Mouse (Mus musculus): Measurements from ENCODE around the gene Crp. TPM values are rescaled to one million over a fixed set of nuclear protein-coding genes. Genes with fewer than 3 reads are reported as not detected.

Gene Crp
- total and polyA plus RNA-seq, 3 experiments, result not detected

DNA sequence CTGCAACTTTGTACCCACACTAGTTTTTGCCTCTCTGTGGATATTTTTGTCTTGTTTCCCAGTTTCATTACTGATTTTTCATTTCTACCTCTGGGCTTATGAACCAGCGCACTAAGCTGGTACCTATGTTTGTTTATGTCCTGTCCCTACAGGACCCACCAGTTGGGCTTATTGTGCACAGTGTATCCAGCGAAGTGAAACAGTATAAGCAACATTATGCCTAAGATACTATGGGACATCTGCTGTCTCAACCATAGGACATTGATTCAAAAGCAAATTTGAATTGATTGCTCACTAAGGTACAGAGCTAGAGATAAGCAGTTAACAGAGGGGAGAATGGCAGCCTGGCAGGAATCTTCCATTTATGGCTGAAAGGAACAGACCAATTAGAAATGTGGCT lies 150.3 kb downstream of the Crp start:
- Histone ChIP-seq H3K9ac (ENCODE audit: control insufficient read depth, low read depth, low read length, poor library complexity, severe bottlenecking) (no peak overlapping the region), H3K79me2 (ENCODE audit: control insufficient read depth, insufficient read depth, low read length, poor library complexity) (no peaks in the 10 kb centered on the region), H3K4me1 (ENCODE audit: control insufficient read depth in 1 of 2, insufficient read depth in 2 of 2, low read length in 2 of 2) (no peaks in the 10 kb centered on the region), H3K27ac (ENCODE audit: control insufficient read depth, low read depth, low read length) (no peak overlapping the region), H3K36me3 (ENCODE audit: control insufficient read depth in 1 of 2, insufficient read depth in 2 of 2, low read length in 2 of 2) (no peaks in the 10 kb centered on the region), H3K9me3 (replicated peaks; ENCODE audit: insufficient read depth, low read length) (no peaks in the 10 kb centered on the region), H3K27me3 (ENCODE audit: control insufficient read depth in 1 of 2, insufficient read depth in 2 of 2, low read length in 2 of 2) (no peaks in the 10 kb centered on the region), H3K4me3 (ENCODE audit: control insufficient read depth in 1 of 2, insufficient read depth in 1 of 2, low read depth in 2 of 2, low read length in 2 of 2) (no peak overlapping the region)
- TF ChIP-seq RCOR1 (IDR thresholded peaks at IDR 0.05; ENCODE audit: low read depth, low read length) (no peak), CHD2 (IDR thresholded peaks at IDR 0.05; ENCODE audit: low read length) (no peak), SMC3 (IDR thresholded peaks at IDR 0.05; ENCODE audit: low read depth, low read length) (no peak), TAL1 (IDR thresholded peaks at IDR 0.05; ENCODE audit: low read length) (no peak), ZKSCAN1 (IDR thresholded peaks at IDR 0.05; ENCODE audit: low read depth, low read length) (no peak), GATA1 (IDR thresholded peaks at IDR 0.05; ENCODE audit: low read depth, low read length) (no peak), USF1 (IDR thresholded peaks at IDR 0.05; ENCODE audit: low read depth, low read length) (no peak), KAT2A (conservative IDR thresholded peaks at IDR 0.05; ENCODE audit: low read depth, low read length) (no peak), MYB (IDR thresholded peaks at IDR 0.05; ENCODE audit: low read depth, low read length) (no peak), EP300 (IDR thresholded peaks at IDR 0.05; ENCODE audit: low read depth in 1 of 2, low read length in 2 of 2) (no peak), POLR2AphosphoS2 (IDR thresholded peaks at IDR 0.05; ENCODE audit: low read length) (no peak), BHLHE40 (IDR thresholded peaks at IDR 0.05; ENCODE audit: borderline replicate concordance, low read depth, low read length) (no peak), TBP (IDR thresholded peaks at IDR 0.05; ENCODE audit: low read depth, low read length) (no peak), ZC3H11A (IDR thresholded peaks at IDR 0.05; ENCODE audit: low read depth, low read length) (no peak)
- DNase-seq (ENCODE audit: low read depth, low spot score), result no peak

DNA sequence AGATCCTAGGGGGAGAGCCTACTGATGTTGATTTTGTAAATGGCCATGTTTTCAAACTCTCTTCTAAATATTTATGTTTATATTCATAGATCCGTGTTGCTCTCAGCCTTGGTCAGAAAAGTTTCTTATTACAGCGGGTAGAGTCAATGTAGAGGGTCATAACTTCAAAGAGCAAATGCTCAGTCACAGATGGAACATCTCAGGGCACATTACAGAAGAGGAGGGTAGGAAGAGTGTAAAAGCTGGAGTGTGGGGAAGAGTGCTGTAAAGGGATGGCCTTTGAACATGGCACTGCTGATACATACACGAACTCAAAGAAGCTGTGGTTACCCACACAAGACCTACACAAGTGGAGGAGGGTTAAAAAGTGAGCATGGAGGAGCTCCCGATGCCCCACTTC lies 177.4 kb downstream of the Crp start:
- H3K79me2 ChIP-seq (ENCODE audit: control insufficient read depth, insufficient read depth, low read length, poor library complexity), result no peaks in the 10 kb centered on the region
- DNase-seq (ENCODE audit: low read depth, low spot score), result no peak
- H3K9ac ChIP-seq (ENCODE audit: control insufficient read depth, low read depth, low read length, poor library complexity, severe bottlenecking), result no peak overlapping the region
- no peak overlapping the region for H3K4me3 ChIP-seq (ENCODE audit: control insufficient read depth in 1 of 2, insufficient read depth in 1 of 2, low read depth in 2 of 2, low read length in 2 of 2)
- H3K4me1 ChIP-seq (ENCODE audit: control insufficient read depth in 1 of 2, insufficient read depth in 2 of 2, low read length in 2 of 2), result no peaks in the 10 kb centered on the region
- H3K27me3 ChIP-seq (ENCODE audit: control insufficient read depth in 1 of 2, insufficient read depth in 2 of 2, low read length in 2 of 2), result no peaks in the 10 kb centered on the region
- TF ChIP-seq MAZ (IDR thresholded peaks at IDR 0.05; ENCODE audit: low read depth, low read length) (no peak), BHLHE40 (IDR thresholded peaks at IDR 0.05; ENCODE audit: borderline replicate concordance, low read depth, low read length) (no peak), GABPA (IDR thresholded peaks at IDR 0.05; ENCODE audit: low read depth, low read length) (no peak), MXI1 (IDR thresholded peaks at IDR 0.05; ENCODE audit: low read depth, low read length) (no peak), ZMIZ1 (IDR thresholded peaks at IDR 0.05; ENCODE audit: low read depth, low read length) (no peak), CHD2 (IDR thresholded peaks at IDR 0.05; ENCODE audit: low read length) (no peak), MYB (IDR thresholded peaks at IDR 0.05; ENCODE audit: low read depth, low read length) (no peak), MAX (IDR thresholded peaks at IDR 0.05; ENCODE audit: low read length) (no peak)
- H3K36me3 ChIP-seq (ENCODE audit: control insufficient read depth in 1 of 2, insufficient read depth in 2 of 2, low read length in 2 of 2), result no peaks in the 10 kb centered on the region
- no peaks in the 10 kb centered on the region for H3K9me3 ChIP-seq (replicated peaks; ENCODE audit: insufficient read depth, low read length)
- no peak overlapping the region for H3K27ac ChIP-seq (ENCODE audit: control insufficient read depth, low read depth, low read length)
